Mouse (Mus musculus) monocyte, adult 2 months (primary cell): Measurements from ENCODE around the gene Elovl5.

Experiments
- DNase-seq, 2 experiments: peaks; one replicate each; pipeline ENCODE4 v3.0.0; 2022; ENCODE audit warnings: low spot score in 2 of 2, low read depth in 1 of 2

Elovl5 gene

GRCm38 (mm10) chr9:77954496-77954895 lies 37.3 kb downstream of the Elovl5 start:
- no peak for DNase-seq

GRCm38 (mm10) chr9:77954981-77955380 lies 37.8 kb downstream of the Elovl5 start:
- no peak for DNase-seq

- no peak for DNase-seq
These were observed 38.3 kb downstream of the Elovl5 start for GRCm38 (mm10) chr9:77955511-77955910.

GRCm38 (mm10) chr9:77955964-77956363 lies 38.8 kb downstream of the Elovl5 start:
- DNase-seq = no peak

GRCm38 (mm10) chr9:77958327-77958726 lies 41.2 kb downstream of the Elovl5 start:
- DNase-seq = no peak

GRCm38 (mm10) chr9:77959759-77960158 lies 42.6 kb downstream of the Elovl5 start:
- DNase-seq = peak in 1 of 2 experiments; percentile 51

GRCm38 (mm10) chr9:77961350-77961749 lies 44.2 kb downstream of the Elovl5 start:
- DNase-seq = peak; percentile 18 to 52

- DNase-seq = no peak
These were observed 46.9 kb downstream of the Elovl5 start for GRCm38 (mm10) chr9:77964084-77964483.

GRCm38 (mm10) chr9:77965287-77965686 lies 48.1 kb downstream of the Elovl5 start:
- no peak for DNase-seq

GRCm38 (mm10) chr9:77965768-77966552 lies 48.8 kb downstream of the Elovl5 start:
- no peak for DNase-seq

- no peak for DNase-seq
These were observed 49.7 kb downstream of the Elovl5 start for GRCm38 (mm10) chr9:77966861-77967260.

GRCm38 (mm10) chr9:77967584-77968163 lies 50.5 kb downstream of the Elovl5 start:
- no peak for DNase-seq

- DNase-seq = no peak
These were observed 52.2 kb downstream of the Elovl5 start for GRCm38 (mm10) chr9:77969192-77969953.

GRCm38 (mm10) chr9:77979000-77979399 lies 61.8 kb downstream of the Elovl5 start:
- DNase-seq = no peak

- no peak for DNase-seq
These were observed 65.5 kb downstream of the Elovl5 start for GRCm38 (mm10) chr9:77982616-77983015.

- no peak for DNase-seq
These were observed 66.4 kb downstream of the Elovl5 start for GRCm38 (mm10) chr9:77983521-77983920.

- no peak for DNase-seq
These were observed 69.1 kb downstream of the Elovl5 start for GRCm38 (mm10) chr9:77986153-77986795.

- DNase-seq = no peak
These were observed 72.5 kb downstream of the Elovl5 start for GRCm38 (mm10) chr9:77989626-77990025.

- no peak for DNase-seq
These were observed 73.1 kb downstream of the Elovl5 start for GRCm38 (mm10) chr9:77990278-77990677.

- no peak for DNase-seq
These were observed 74.5 kb downstream of the Elovl5 start for GRCm38 (mm10) chr9:77991650-77992049.

GRCm38 (mm10) chr9:77992276-77992675 lies 75.1 kb downstream of the Elovl5 start:
- no peak for DNase-seq
